Mouse (Mus musculus) CD4-positive, CD25-positive, alpha-beta regulatory T cell, adult 2 months (primary cell): ENCODE results near the gene Plxna2.

Experiments used
- DNase-seq: peaks from one replicate; pipeline ENCODE4 v3.0.0-alpha.2; 2012; ENCODE audit warnings: low read depth, low spot score

Plxna2 gene

GRCm38 (mm10) chr1:194617918-194618317 is at the start of gene Plxna2:
Gene Plxna2, plus strand, starts transcription at chr1:194618218.
- DNase-seq, result no peak

- no peak for DNase-seq
Observed at GRCm38 (mm10) chr1:194573870-194574269, 44.1 kb upstream of the Plxna2 start.

DNA sequence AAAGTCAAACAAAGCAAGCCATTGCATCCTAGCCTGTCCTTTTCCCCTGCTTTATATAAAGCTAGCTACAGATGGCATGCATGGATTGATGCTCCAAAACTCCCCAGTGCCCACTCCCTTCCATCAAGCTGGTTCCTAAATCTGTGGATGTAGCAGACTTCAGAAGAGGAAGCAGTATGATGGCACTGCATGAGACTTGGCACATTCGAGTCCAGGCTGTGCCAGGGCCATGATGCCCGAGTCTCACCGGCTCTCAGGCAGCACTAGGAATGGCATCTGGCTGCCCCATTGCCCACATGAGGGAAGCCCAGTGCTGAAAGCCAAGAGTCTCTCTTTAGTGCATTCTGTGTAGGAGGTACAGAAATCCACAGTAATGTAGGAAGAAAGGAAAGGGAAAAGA is 39.7 kb upstream of the Plxna2 start:
- no peak for DNase-seq

DNA sequence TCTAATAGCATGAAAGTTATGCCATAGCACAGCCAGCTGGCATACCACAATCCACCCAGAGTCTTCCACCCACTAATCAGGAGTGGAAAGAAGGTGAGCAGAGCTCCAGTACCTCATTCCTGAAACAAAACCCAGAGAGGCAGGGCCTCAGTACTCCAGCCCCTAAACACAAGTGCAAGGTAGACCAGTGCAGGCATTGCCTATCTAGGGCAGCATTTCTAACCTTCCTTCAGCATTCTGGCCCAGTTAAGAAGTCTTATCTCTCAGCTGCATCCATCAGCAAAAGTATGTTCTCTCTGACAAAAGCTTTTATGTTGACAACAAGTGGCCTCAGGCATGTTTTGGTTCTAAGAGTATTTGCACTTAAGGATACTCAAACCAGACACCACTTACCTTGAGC is 37.5 kb upstream of the Plxna2 start:
- no peak for DNase-seq

DNA sequence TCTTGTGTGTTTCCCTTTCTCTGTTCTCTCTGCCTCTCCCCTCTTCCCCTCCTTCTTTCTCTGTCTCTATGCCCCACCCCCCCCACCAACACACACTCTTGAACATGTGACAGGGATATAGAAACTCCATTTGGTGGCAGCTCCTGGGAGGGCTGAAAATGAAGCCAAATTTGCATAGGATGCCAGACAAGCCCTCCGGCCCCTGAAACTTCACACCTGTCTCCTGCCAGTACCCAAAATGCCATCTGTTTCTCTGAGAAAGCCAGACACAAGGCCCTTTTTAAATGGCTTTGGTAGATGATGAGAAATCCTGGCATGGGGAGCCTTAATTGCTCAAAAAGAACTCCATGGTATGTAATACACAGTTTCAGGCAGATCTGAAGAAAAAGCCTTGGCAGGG is 31.3 kb upstream of the Plxna2 start:
- no peak for DNase-seq

GRCm38 (mm10) chr1:194587532-194587931 is 30.5 kb upstream of the Plxna2 start:
- no peak for DNase-seq

DNA sequence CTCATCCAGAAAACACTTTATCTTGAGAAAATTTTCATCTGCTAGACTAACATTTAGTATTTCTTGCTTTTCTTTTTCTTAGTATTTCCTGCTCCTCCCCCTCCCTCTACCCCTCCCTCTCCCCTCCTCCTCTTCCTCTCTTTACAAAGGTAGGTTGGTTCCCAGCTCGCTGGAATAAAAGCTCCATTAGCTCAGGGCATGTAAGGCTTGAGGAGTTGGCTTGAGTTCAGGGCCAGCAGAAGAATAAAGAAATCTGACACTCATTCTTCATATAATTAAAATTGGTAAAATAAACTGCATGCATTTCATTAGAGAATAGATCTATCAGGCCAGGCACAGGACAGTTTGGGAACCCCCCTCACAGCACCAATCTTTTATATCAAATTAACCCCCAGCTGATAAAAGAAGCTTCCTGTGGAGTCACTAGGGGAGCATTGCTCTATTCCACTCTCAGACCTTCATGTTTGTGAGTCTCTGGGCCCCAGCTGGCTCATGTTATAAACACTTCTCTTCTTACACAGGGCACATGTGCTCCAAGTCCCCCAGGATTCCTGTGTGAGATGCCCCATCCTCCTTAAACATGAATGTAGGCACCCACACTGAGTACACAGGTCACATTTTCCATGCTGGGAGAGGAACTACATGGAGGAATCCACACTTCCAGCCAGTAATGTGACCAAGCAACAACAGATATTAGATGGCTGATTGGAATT is 29.9 kb upstream of the Plxna2 start:
- DNase-seq, result no peak

GRCm38 (mm10) chr1:194588711-194589451 is 29.1 kb upstream of the Plxna2 start:
- DNase-seq, result no peak

GRCm38 (mm10) chr1:194593155-194593554 is 24.9 kb upstream of the Plxna2 start:
- DNase-seq, result no peak

GRCm38 (mm10) chr1:194607406-194608261 is 10.4 kb upstream of the Plxna2 start:
- no peak for DNase-seq

GRCm38 (mm10) chr1:194610516-194610915 is 7.5 kb upstream of the Plxna2 start:
- no peak for DNase-seq

DNA sequence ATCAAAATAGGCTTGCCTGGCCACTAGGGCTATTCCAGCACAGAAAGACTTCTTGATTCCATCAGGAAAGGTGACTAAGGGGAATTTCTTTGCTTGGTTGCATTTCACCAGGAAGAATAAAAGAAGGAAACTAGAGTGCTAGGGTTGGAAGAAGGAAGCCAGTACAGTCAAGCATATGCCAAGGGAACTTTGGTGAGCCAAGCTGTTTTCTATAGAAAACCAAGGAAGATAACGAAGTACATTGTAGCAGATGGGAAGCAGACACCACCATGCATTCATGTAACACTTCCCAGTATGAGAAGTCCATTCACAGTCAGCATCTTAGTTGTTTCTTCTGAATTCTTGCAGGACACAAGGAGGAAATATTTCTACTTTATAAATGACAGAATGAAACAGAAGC is 5.4 kb upstream of the Plxna2 start:
- DNase-seq, result no peak

GRCm38 (mm10) chr1:194613271-194613834 is 4.7 kb upstream of the Plxna2 start:
- no peak for DNase-seq

DNA sequence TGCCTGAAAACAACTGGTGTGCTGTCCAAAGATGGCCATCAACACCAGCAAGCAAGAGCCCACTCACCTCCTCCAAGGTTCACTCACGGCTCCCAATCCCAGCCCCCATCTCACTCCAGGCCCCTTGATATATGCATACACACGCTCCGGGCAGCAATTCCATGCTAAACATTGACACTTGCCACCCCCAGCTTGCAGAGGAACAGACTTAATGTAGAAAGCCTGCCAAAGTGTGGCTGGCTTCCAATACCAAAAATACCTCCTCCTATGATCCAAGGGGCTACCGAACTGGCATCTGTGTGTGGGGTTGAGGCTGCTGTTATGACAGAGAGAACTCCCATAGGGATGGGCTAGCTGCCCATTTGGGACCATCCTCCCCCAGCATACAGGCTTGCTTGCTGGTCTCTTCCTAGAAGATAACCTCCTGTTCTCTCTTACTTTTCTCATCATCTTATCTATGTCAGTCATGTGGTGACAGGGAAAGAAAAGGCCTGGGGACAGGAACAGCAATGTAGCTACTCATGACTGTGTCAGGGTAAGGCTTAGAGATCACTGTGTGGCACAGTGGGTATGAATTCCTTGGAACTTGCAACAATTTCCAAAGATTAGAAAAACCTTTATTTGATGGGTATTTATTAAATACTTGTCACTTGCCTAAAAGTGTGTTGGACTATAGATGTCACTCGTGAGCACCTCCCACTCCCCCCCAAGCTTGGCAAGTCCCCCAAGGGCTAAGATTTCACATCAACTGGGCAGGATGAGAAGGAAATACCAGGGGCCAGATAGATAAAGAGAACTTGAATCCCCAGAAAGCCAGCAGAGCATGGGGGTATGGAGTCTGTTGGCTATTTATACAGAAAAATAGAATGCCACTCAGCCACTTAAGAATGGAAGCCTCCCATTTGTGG is 3.8 kb upstream of the Plxna2 start:
- DNase-seq, result no peak

GRCm38 (mm10) chr1:194616136-194616535 is 1.9 kb upstream of the Plxna2 start:
- no peak for DNase-seq

DNA sequence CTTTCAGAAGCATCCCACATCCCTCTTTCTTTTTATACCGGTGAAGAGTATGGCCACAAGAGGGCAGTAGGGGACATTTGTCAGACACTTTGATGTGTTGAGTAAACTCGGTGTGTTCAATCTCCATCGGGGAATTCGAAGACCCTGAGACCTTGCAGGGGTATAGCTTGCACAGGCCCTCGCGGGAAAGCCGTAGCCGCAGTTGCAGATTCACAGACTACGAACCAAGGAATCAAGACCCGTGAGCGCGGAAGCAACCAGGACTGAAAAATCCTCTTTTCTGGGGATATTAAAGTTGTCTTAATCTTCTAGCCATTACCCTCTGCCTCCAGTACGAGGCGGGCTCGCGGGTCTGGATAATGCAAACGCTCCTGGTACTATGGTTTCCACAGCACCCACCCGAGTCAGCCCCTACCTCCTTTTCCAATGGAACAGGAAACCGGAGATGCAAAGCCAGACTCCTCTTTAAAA is 858 bp downstream of the Plxna2 start:
- peak; percentile 35 for DNase-seq

DNA sequence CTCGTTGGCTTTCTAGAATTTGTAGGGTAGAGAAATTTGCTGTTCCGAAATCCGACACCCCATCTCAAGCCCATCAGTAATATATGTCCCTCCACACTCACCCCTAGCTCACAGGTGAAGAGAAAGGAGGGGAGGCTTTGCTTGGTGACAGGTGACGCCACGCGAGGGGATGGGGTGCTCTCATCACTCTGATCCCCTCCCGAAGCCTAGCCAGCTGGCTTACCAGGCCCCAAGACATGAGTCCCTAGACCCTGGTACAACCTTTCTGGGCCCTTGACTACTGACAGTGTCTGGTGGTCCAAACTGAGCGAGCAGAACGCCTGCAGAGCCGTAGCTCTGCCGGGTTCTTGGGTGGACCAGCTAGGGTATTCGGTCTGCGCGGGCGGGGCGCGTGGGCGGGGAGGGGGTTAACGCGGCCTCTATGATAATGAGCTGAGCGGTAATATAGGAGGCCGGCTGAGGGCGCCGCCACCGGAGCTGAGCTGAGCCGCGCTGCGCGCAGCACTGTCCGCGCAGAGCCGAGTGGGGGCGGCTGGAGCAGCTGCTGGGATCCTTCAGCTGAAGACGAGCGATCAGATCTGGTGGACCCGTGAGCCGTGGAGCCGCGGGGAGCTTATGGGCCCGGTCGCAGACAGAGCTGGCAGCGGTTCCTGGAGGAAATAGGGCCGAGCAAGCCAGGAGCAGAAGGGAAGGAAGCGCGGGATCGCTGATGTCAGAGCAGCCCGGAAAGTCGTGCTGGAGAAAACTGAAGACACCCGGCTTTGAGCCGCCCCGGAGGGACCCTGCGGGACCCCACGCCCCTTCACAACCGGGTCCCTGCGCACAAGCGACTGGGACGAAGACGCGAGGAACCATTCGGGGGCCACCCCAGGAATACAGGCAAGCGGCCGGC is 1.6 kb downstream of the Plxna2 start:
- DNase-seq, result peak; percentile 2

- no peak for DNase-seq
Observed at GRCm38 (mm10) chr1:194620245-194620991, 2.4 kb downstream of the Plxna2 start.

DNA sequence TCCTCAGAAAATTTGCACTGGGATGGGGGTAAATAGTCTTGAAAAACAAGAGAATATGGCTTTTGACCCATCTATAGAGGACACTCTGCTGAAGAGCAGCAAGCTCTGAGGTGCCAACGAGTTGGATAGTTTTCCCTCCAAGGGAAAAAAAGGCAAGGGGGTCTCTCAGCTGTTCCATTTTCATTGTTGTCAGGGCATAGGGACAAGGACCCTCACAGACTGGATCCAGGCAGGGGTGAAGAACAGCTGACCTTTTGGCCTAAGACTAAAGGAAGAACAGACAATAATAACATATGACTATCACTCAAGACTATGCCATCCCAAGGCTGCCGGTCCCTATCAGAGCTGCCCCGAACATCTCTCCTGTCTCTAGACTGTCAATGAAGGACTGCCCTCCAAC is 4.2 kb downstream of the Plxna2 start:
- DNase-seq, result no peak
